Mouse (Mus musculus): ENCODE measurements at regions not wholly inside any gene's neighbourhood (a gene's known extent, or its start where the extent isn't known, plus 50 kb on each side); places are given as distances from the start of the nearest gene placed in this dataset.

DNA sequence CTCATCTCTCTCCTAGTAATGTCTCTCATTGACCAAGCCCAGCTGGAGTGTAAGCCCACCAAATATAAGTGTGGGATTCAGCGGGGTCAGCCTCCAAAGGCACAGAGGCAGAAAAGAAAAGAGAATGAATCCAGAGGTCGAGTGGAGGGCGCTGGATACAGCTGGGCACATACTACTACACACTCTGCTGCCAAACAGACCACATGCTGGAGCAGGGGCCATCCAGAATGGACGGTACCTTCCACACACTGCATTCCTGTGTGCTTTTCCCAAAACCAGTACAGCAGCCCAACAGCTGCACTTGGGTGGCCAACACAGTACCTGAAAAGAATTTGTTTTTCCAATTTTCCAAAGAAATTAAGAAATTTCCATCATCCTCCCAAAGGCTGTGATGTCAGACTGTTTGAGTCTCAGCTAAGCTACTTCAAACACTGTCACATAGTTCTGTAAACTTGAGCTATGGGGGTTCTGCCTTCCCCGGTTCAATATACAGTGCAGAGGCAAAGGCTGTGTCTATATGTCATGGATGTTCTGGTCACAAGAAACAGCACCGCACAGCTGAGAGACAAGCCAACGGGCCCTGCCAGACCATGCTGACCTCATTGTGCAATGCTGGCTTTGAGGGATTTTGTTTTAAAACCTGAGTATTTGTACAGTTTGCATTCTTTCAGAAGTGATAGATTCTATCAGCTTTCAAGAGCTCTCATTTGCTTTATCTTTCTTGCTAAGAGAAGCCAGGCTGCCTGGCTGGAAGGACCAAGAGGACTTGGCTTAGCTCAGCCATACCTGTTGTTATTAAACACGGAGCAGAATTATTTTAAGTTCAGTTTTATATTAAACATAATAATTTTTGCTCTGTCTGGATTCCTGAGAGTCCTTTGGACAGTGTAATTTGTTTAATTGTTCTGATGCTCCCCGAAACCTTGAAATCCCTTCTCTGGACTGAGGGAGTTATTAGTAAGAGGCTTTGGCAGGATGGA, 200.3 kb upstream of the Myocd start:
- TF ChIP-seq POLR2A (IDR thresholded peaks at IDR 0.05; ENCODE audit: extremely low read depth, insufficient read depth, low read length) (no peak), CTCF (IDR thresholded peaks at IDR 0.05; ENCODE audit: extremely low read depth, insufficient read depth, low read length) (no peak)

All from cortical plate, adult 2 months (tissue).